Mouse (Mus musculus) midbrain, embryonic 13.5 days (tissue): Measurements from ENCODE around the gene Hbb-y. TPM values are rescaled to one million over a fixed set of nuclear protein-coding genes. Genes with fewer than 3 reads are reported as not detected.
"Not testable (repeated sequence)": the region's sequence is repeated elsewhere in the genome, so short reads cannot be mapped to it uniquely, and the experiment has no call there.

Experiments
- ATAC-seq: fragments of 200-750 bp; cut with Nextera tagmentation; 2 replicates; pipeline ENCODE4 v1.8.0; 2017; ENCODE audit warnings: mild to moderate bottlenecking, moderate TSS enrichment, moderate library complexity
- H3K27ac ChIP-seq: fragments of 300-500 bp; sonication (generic); 2 replicates; pipeline ENCODE4 v1.5.1; 2015; ENCODE audit warnings: inconsistent platforms, mild to moderate bottlenecking, moderate library complexity
- H3K27me3 ChIP-seq: fragments of 300-500 bp; sonication (generic); 2 replicates; pipeline ENCODE4 v1.6.1; 2015; ENCODE audit warnings: mild to moderate bottlenecking, inconsistent platforms
- H3K36me3 ChIP-seq: fragments of 300-500 bp; sonication (generic); 2 replicates; pipeline ENCODE4 v1.6.1; 2015; ENCODE audit warnings: mild to moderate bottlenecking, inconsistent platforms
- H3K4me1 ChIP-seq: fragments of 300-500 bp; sonication (generic); replicated peaks from 2 replicates; pipeline ENCODE4 v1.6.1; 2015; ENCODE audit warnings: inconsistent platforms
- H3K4me2 ChIP-seq: fragments of 300-500 bp; sonication (generic); replicated peaks from 2 replicates; pipeline ENCODE4 v1.6.1; 2015; ENCODE audit warnings: moderate library complexity, mild to moderate bottlenecking, inconsistent platforms
- H3K4me3 ChIP-seq: fragments of 300-500 bp; sonication (generic); replicated peaks from 2 replicates; pipeline ENCODE4 v1.5.1; 2015; ENCODE audit warnings: mild to moderate bottlenecking, inconsistent platforms
- H3K9ac ChIP-seq: fragments of 300-500 bp; sonication (generic); replicated peaks from 2 replicates; pipeline ENCODE4 v1.6.1; 2015; ENCODE audit warnings: mild to moderate bottlenecking, inconsistent platforms
- H3K9me3 ChIP-seq: fragments of 300-500 bp; sonication (generic); 2 replicates; pipeline ENCODE4 v1.6.1; 2016; ENCODE audit warnings: mild to moderate bottlenecking, inconsistent platforms
- WGBS: fragments of 180-500 bp; shearing (Covaris S2); methylation state at CpG from one replicate; pipeline ENCODE4 v1.1.7; 2015; 5-methylcytosine and 5-hydroxymethylcytosine counted together
- polyA plus RNA-seq: library from polyadenylated mRNA; unstranded; fragments of >200 nt; fragmentation: Nextera tagmentation; extraction: Ambion mirVana; gene quantifications from 2 replicates; pipeline ENCODE4 v1.2.1, GENCODE M21; 2015

Hbb-y gene
- polyA plus RNA-seq, 1 experiment from 2014 or later, result 4,161 TPM

DNA sequence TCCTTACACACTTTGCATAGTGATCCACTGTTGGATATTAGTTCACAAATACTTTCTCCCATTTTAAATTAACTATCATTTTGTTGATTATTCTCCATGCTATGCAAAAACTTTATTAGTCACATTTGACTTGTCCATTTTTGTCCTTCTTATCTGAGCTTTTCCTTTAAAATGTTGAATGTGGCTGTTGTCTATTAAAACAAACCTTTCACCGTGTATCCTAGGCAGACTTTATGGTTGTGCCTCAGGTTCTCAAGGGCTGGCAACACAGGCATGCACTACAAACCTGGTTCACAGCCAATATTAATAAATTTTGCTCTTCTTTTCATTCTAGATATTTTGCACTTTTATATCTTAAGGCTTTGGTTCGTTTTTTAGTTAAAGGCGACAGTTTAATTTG, 42.3 kb downstream of the Hbb-y start:
- Histone ChIP-seq H3K27ac (no peak overlapping the region), H3K27me3 (no peaks in the 10 kb centered on the region), H3K4me2 (no peak overlapping the region), H3K4me3 (no peak overlapping the region), H3K9me3 (no peaks in the 10 kb centered on the region), H3K9ac (no peak overlapping the region), H3K4me1 (no peaks in the 10 kb centered on the region), H3K36me3 (no peaks in the 10 kb centered on the region)
- 84% methylated on average over 3 of the region's 3 CpGs for WGBS
- ATAC-seq, result no peak

DNA sequence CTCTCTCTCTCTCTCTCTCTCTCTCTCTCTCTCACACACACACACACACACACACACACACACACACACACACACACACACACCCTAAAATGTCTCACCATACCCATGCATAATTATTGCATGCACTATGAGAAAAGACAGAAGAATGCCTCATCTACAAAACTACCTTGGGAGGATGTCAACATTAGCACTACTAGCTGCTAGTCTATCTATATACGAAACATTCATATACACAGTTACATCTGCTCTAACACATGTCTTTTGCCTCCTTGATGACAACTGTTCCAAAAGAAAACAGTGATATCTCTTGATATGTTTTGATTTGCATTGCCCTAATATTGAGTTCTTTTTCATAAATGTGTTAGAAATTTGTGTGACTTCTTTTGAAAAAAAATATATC, 42.7 kb downstream of the Hbb-y start:
- no peaks in the 10 kb centered on the region for H3K4me1 ChIP-seq
- H3K9me3 ChIP-seq, result no peaks in the 10 kb centered on the region
- WGBS, result 92% methylated on average over 1 of the region's 1 CpGs
- H3K4me2 ChIP-seq, result no peak overlapping the region
- H3K36me3 ChIP-seq, result no peaks in the 10 kb centered on the region
- H3K27ac ChIP-seq, result no peak overlapping the region
- no peak for ATAC-seq
- no peak overlapping the region for H3K4me3 ChIP-seq
- H3K9ac ChIP-seq, result no peak overlapping the region
- no peaks in the 10 kb centered on the region for H3K27me3 ChIP-seq

DNA sequence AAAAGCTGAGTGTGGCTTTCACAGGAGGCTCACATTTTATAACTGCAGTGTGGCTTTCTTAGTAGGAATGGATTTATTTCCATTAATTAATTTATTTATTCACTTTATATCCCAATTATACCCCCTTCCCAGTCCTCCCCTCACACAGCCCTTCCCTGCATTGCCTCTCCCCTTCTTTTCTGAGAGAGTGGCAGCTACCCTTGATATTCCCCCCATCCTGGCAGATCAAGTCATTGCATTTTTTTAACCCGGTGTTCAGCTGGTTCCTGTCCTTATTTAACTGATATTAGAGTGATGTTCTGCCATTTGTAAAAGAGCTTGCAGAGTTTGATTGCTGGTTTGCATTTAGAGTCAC, 43.2 kb downstream of the Hbb-y start:
- no peak for ATAC-seq
- Histone ChIP-seq H3K36me3 (no peaks in the 10 kb centered on the region), H3K9ac (no peak overlapping the region), H3K4me2 (no peak overlapping the region), H3K9me3 (no peaks in the 10 kb centered on the region), H3K4me1 (no peaks in the 10 kb centered on the region), H3K4me3 (no peak overlapping the region), H3K27ac (no peak overlapping the region), H3K27me3 (no peaks in the 10 kb centered on the region)
- WGBS, result 68% methylated on average over 1 of the region's 1 CpGs

DNA sequence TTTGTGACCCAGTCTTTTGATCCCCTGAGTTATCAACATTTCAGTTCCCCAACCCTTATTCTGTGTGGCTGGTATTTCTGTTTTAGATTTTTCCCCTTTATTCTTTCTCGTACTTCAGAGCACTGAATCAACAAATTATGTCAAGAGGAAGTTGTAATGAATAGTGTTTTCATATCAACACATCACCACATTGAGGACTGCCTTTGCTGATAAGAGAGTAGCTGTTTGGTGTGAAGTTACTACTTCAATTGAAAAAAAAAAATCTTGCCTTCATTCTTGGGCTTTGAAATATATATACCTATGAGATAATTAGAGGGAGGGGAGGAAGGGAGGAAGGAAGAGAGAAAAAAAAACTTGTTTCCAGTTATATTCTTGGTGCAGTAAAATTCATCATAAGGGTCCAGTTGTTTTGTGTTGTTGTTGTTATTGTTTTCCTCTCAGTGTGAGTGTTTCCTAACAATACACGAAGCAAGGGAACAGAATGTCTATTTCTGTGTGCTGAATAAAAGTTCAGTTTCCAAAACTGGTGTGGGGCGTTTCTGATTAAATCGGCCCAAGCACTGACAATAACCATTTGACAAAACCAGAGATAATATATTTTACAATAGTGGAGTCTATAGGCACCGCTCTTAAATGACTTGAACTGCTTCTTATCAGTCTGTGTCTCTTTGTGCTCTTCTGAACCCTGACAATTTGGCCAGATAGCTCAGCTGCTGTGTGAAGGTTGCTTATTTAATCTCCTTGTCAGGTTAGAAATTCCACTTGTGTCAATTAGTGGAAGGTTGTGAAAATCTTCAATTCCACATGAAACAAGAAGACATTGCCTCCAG, 43.8 kb downstream of the Hbb-y start:
- no peaks in the 10 kb centered on the region for H3K27me3 ChIP-seq
- no peak overlapping the region for H3K9ac ChIP-seq
- WGBS, result 76% methylated on average over 5 of the region's 5 CpGs
- no peak for ATAC-seq
- no peaks in the 10 kb centered on the region for H3K4me1 ChIP-seq
- H3K36me3 ChIP-seq, result no peaks in the 10 kb centered on the region
- H3K4me2 ChIP-seq, result no peak overlapping the region
- H3K9me3 ChIP-seq, result no peaks in the 10 kb centered on the region
- no peak overlapping the region for H3K27ac ChIP-seq
- no peak overlapping the region for H3K4me3 ChIP-seq

DNA sequence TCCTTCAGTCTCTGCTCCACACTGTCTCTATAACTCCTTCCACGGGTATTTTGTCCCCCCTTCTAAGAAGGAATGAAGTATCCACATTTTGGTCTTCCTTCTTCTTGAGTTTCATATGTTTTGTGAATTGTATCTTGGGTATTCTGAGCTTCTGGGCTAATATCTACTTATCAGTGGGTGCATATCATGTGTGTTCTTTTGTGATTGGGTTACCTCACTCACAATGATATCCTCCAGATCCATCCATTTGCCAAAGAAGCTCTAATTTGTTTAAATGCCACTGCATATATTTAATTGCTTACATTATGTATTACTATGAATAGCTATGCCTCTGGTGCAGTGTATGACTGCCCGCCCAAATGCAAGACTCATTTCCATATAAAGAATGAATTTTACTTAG, 44.9 kb downstream of the Hbb-y start:
- H3K27me3 ChIP-seq, H3K27ac ChIP-seq, ATAC-seq, H3K9ac ChIP-seq, H3K4me2 ChIP-seq, H3K4me3 ChIP-seq, H3K9me3 ChIP-seq, H3K36me3 ChIP-seq, H3K4me1 ChIP-seq: not testable (repeated sequence)
- 68% methylated on average over 2 of the region's 2 CpGs for WGBS

DNA sequence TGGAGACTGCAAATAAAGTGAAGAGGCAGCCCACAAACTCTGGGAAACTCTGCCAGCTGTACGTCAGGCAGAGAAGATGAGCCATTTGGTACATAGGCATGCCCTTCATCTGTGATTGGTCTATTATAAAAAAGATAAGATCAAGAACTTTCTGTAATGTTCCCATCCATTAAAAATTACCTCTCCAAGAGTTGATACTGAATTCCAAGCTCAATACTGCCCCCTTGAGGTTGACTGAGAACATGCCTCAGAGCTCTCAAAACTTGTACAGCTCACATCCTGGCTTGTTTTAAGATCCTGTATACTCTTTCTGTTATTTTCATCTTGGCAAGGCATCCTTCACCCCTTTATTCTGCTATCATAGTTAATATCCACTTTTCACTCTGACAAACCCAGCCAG, 46.2 kb downstream of the Hbb-y start:
- H3K4me1 ChIP-seq, result no peaks in the 10 kb centered on the region
- no peaks in the 10 kb centered on the region for H3K9me3 ChIP-seq
- no peaks in the 10 kb centered on the region for H3K36me3 ChIP-seq
- no peak overlapping the region for H3K4me3 ChIP-seq
- H3K27me3 ChIP-seq, result no peaks in the 10 kb centered on the region
- no peak overlapping the region for H3K9ac ChIP-seq
- no peak for ATAC-seq
- no peak overlapping the region for H3K4me2 ChIP-seq
- H3K27ac ChIP-seq, result no peak overlapping the region
- WGBS, result 57% methylated on average over 1 of the region's 1 CpGs

Other genes with a start within 250 kb of the Hbb-y start
- gene Olfr620, start 240.7 kb downstream of the Hbb-y start, polyA plus RNA-seq, result not detected in 2 replicates
- not detected in 2 replicates for gene Olfr622, start 210.5 kb downstream of the Hbb-y start, polyA plus RNA-seq
- not detected in 2 replicates for gene Olfr623, start 189.5 kb downstream of the Hbb-y start, polyA plus RNA-seq
- 0.04 TPM in 2 replicates for gene Olfr624, start 182.0 kb downstream of the Hbb-y start, polyA plus RNA-seq
- not detected in 2 replicates for gene Olfr625-ps1, start 170.5 kb downstream of the Hbb-y start, polyA plus RNA-seq
- not detected in 2 replicates for gene Olfr243, start 138.5 kb downstream of the Hbb-y start, polyA plus RNA-seq
- not detected in 2 replicates for gene Olfr628, start 122.8 kb downstream of the Hbb-y start, polyA plus RNA-seq
- not detected in 2 replicates for gene Olfr629, start 108.3 kb downstream of the Hbb-y start, polyA plus RNA-seq
- not detected in 2 replicates for gene Olfr630, start 95.9 kb downstream of the Hbb-y start, polyA plus RNA-seq
- gene Olfr69, start 81.6 kb downstream of the Hbb-y start, polyA plus RNA-seq, result not detected in 2 replicates
- gene Olfr68, start 73.5 kb downstream of the Hbb-y start, polyA plus RNA-seq, result not detected in 2 replicates
- not detected in 2 replicates for gene Olfr67, start 61.4 kb downstream of the Hbb-y start, polyA plus RNA-seq
- gene Hbb-bt, start 39.2 kb downstream of the Hbb-y start, polyA plus RNA-seq, result 1,031 and 1,160 TPM in 2 replicates
- gene Hbb-bs, start 25.1 kb downstream of the Hbb-y start, polyA plus RNA-seq, result 2,098 and 2,335 TPM in 2 replicates
- not detected in 2 replicates for gene Hbb-bh2, start 12.7 kb downstream of the Hbb-y start, polyA plus RNA-seq
- 37.1 and 47.9 TPM in 2 replicates for gene Hbb-bh1, start 10.1 kb downstream of the Hbb-y start, polyA plus RNA-seq
- not detected in 2 replicates for gene Olfr66, start 33.0 kb upstream of the Hbb-y start, polyA plus RNA-seq
- gene Olfr64, start 41.3 kb upstream of the Hbb-y start, polyA plus RNA-seq, result not detected in 2 replicates
- gene Olfr65, start 50.3 kb upstream of the Hbb-y start, polyA plus RNA-seq, result not detected in 2 replicates
- not detected in 2 replicates for gene Olfr631, start 75.6 kb upstream of the Hbb-y start, polyA plus RNA-seq
- gene Olfr632, start 81.1 kb upstream of the Hbb-y start, polyA plus RNA-seq, result not detected in 2 replicates
- gene Olfr633, start 91.2 kb upstream of the Hbb-y start, polyA plus RNA-seq, result not detected in 2 replicates
- 0.03 TPM in 1 of 2 replicates, not detected in the other for gene Olfr635, start 117.9 kb upstream of the Hbb-y start, polyA plus RNA-seq
- not detected in 2 replicates for gene Olfr638, start 145.5 kb upstream of the Hbb-y start, polyA plus RNA-seq
- 0.03 TPM in 1 of 2 replicates, not detected in the other for gene Olfr639, start 164.1 kb upstream of the Hbb-y start, polyA plus RNA-seq
- not detected in 2 replicates for gene Olfr640, start 172.4 kb upstream of the Hbb-y start, polyA plus RNA-seq
- gene Olfr641, start 182.2 kb upstream of the Hbb-y start, polyA plus RNA-seq, result not detected in 2 replicates
- gene Olfr642, start 199.4 kb upstream of the Hbb-y start, polyA plus RNA-seq, result not detected in 2 replicates
- gene 4930516K23Rik, start 208.2 kb upstream of the Hbb-y start, polyA plus RNA-seq, result not detected in 2 replicates
- gene Olfr644, start 218.7 kb upstream of the Hbb-y start, polyA plus RNA-seq, result not detected in 2 replicates
- gene Olfr645, start 232.2 kb upstream of the Hbb-y start, polyA plus RNA-seq, result not detected in 2 replicates